Mouse (Mus musculus): Measurements from ENCODE around the gene Naaa. TPM values are rescaled to one million over a fixed set of nuclear protein-coding genes. Genes with fewer than 3 reads are reported as not detected.

Gene Naaa
- 63.6 and 64.2 TPM in 2 replicates for total RNA-seq (2023)

DNA sequence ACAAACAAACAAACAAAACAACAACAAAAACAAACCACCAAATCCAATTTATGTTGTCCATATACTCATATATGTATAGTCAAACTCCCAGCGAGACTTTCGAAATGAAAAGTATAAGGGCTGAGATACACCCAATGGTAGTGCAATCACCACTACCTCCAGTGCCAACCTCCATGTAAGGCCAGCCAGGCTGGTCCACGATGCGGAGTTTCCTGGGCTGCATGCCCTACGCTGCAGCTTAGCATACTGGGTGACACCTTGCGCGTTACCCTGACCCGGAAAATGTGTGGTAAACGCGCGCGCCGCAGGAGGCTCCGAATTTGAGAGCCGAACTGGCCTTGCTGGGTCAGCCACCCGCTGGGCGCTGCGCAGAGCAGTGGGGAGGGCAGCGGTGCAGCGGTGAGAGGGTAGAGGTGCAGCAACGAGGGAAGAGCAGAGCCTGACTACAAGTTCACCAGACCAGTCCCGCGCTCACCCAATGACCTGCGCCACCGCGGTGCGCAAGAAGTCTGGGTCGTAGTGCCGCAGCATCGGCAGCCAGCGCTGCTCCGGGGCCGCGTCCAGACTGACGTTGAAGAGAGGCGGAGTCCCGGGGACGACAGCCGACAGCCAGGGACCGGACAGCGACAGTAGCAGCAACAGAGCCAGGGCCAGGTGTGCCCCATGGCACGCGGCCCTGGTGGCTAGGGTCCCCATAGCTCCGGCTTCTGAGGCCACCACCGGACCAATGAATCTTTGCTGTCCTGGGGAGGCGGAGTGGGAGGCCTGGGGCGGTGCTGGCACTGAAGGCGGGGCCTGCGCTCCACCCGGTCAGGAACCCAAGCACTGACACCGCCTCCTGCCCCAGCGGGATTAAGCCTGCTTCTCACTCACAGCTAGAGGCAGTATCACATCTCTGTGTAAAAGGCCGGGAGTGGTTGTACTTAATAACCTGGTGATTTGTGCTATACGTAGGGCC lies at the start of gene Naaa:
Gene Naaa, minus strand, starts transcription at position 734 of the 958 bp plus-strand sequence.

GRCm38 (mm10) chr5:92309681-92310511 lies 31.9 kb upstream of the Naaa start, which contains the start of gene Sdad1:
Gene Sdad1 (minus strand): TSS chr5:92310479.

GRCm38 (mm10) chr5:92256218-92256617 lies 21.8 kb downstream of the Naaa start, which contains the start of gene Ppef2:
Gene Ppef2 (minus strand): TSS chr5:92256278.

DNA sequence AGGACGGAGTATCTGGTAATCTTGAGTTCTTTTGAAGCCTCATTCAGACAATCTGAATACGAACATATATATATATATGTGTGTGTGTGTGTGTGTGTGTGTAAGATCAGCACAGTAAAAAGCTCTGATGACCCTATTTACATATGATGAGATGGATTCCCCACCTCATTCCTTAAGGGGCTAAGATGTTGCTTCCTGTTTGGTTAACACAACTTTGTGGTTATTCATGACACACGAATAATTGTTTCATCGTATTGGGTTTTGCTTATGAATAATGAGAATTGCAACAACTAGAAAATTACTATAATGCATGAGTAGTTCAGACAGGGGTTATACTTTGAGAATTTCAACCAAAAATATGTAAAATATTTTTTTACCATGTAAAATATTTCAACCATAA lies 62.7 kb downstream of the Naaa start, which contains the start of gene U90926:
Gene U90926, minus strand, starts transcription at position 101 of the 400 bp plus-strand sequence.

Other genes with a start within 250 kb of the Naaa start
- 0.41 and 0.82 TPM in 2 replicates for gene Cdkl2, start 234.3 kb downstream of the Naaa start, total RNA-seq (2023)
- gene G3bp2, start 194.5 kb downstream of the Naaa start, total RNA-seq (2023): 52.3 and 78.7 TPM in 2 replicates
- 34.7 and 45.6 TPM in 2 replicates for gene Uso1, start 140.2 kb downstream of the Naaa start, total RNA-seq (2023)
- not detected in 2 replicates for gene U90926, start 62.8 kb downstream of the Naaa start, total RNA-seq (2023)
- 0.61 and 1.2 TPM in 2 replicates for gene Ppef2, start 21.9 kb downstream of the Naaa start, total RNA-seq (2023)
- 20.2 and 22.5 TPM in 2 replicates for gene Sdad1, start 32.3 kb upstream of the Naaa start, total RNA-seq (2023)
- 0.54 TPM in 1 of 2 replicates, not detected in the other for gene Cxcl9, start 49.9 kb upstream of the Naaa start, total RNA-seq (2023)
- 0.92 TPM in 1 of 2 replicates, not detected in the other for gene Art3, start 53.7 kb upstream of the Naaa start, total RNA-seq (2023)
- 3.9 and 6.8 TPM in 2 replicates for gene Cxcl10, start 70.7 kb upstream of the Naaa start, total RNA-seq (2023)
- 34.9 and 42.5 TPM in 2 replicates for gene Nup54, start 157.0 kb upstream of the Naaa start, total RNA-seq (2023)
- 37.4 and 39.0 TPM in 2 replicates for gene Scarb2, start 228.7 kb upstream of the Naaa start, total RNA-seq (2023)

Measured in neutrophil, adult 65 days (primary cell).